Mouse (Mus musculus) cerebellum, adult 11-12 months (tissue): ENCODE measurements around the gene Magi2.

ENCODE experiments used
- DNase-seq: peaks from one replicate; pipeline ENCODE4 v3.0.0; 2022

Magi2 gene

GRCm38 (mm10) chr5:20536544-20536943, 1309.7 kb downstream of the Magi2 start:
- DNase-seq: no peak

GRCm38 (mm10) chr5:20537369-20538022, 1310.7 kb downstream of the Magi2 start:
- no peak for DNase-seq

- no peak for DNase-seq
Observed at GRCm38 (mm10) chr5:20544374-20544773, 1317.5 kb downstream of the Magi2 start.

GRCm38 (mm10) chr5:20559378-20559777, 1332.5 kb downstream of the Magi2 start:
- no peak for DNase-seq

GRCm38 (mm10) chr5:20559821-20560220, 1333.0 kb downstream of the Magi2 start:
- DNase-seq: no peak

- DNase-seq: no peak
Observed at GRCm38 (mm10) chr5:20568421-20568820, 1341.6 kb downstream of the Magi2 start.

- DNase-seq: no peak
Observed at GRCm38 (mm10) chr5:20568966-20569365, 1342.1 kb downstream of the Magi2 start.

GRCm38 (mm10) chr5:20574816-20575215, 1348.0 kb downstream of the Magi2 start:
- DNase-seq: no peak

- no peak for DNase-seq
Observed at GRCm38 (mm10) chr5:20575798-20576197, 1349.0 kb downstream of the Magi2 start.

- DNase-seq: no peak
Observed at GRCm38 (mm10) chr5:20576266-20576665, 1349.4 kb downstream of the Magi2 start.

- no peak for DNase-seq
Observed at GRCm38 (mm10) chr5:20578666-20579065, 1351.8 kb downstream of the Magi2 start.

- no peak for DNase-seq
Observed at GRCm38 (mm10) chr5:20580619-20581018, 1353.8 kb downstream of the Magi2 start.

- DNase-seq: no peak
Observed at GRCm38 (mm10) chr5:20582995-20583435, 1356.2 kb downstream of the Magi2 start.

- no peak for DNase-seq
Observed at GRCm38 (mm10) chr5:20583639-20584038, 1356.8 kb downstream of the Magi2 start.

- no peak for DNase-seq
Observed at GRCm38 (mm10) chr5:20584769-20585168, 1357.9 kb downstream of the Magi2 start.

- DNase-seq: no peak
Observed at GRCm38 (mm10) chr5:20589731-20590130, 1362.9 kb downstream of the Magi2 start.

- no peak for DNase-seq
Observed at GRCm38 (mm10) chr5:20598196-20598595, 1371.4 kb downstream of the Magi2 start.

- no peak for DNase-seq
Observed at GRCm38 (mm10) chr5:20603756-20604469, 1377.1 kb downstream of the Magi2 start.

- DNase-seq: no peak
Observed at GRCm38 (mm10) chr5:20606497-20606896, 1379.7 kb downstream of the Magi2 start.

GRCm38 (mm10) chr5:20607503-20607902, 1380.7 kb downstream of the Magi2 start:
- no peak for DNase-seq

GRCm38 (mm10) chr5:20609206-20609935, 1382.5 kb downstream of the Magi2 start:
- no peak for DNase-seq

GRCm38 (mm10) chr5:20610640-20611039, 1383.8 kb downstream of the Magi2 start:
- DNase-seq: no peak

- DNase-seq: no peak
Observed at GRCm38 (mm10) chr5:20612616-20613015, 1385.8 kb downstream of the Magi2 start.

- no peak for DNase-seq
Observed at GRCm38 (mm10) chr5:20614891-20615290, 1388.1 kb downstream of the Magi2 start.
